Mouse (Mus musculus): Measurements from ENCODE around the gene 4930470P17Rik. TPM values are rescaled to one million over a fixed set of nuclear protein-coding genes. Genes with fewer than 3 reads are reported as not detected.

Gene 4930470P17Rik
- polyA plus RNA-seq, 1 experiment, result not detected

- Histone ChIP-seq H3K27ac (ENCODE audit: insufficient read depth, low read length) (no peak overlapping the region), H3K4me1 (ENCODE audit: control insufficient read depth, insufficient read depth, low read length) (no peaks in the 10 kb centered on the region), H3K4me3 (ENCODE audit: insufficient read depth, low read length) (no peak overlapping the region)
- TF ChIP-seq CTCF (IDR thresholded peaks at IDR 0.05; ENCODE audit: borderline replicate concordance, insufficient read depth, low read length) (no peak), POLR2A (IDR thresholded peaks at IDR 0.05; ENCODE audit: low read depth, low read length) (no peak)
Observed at GRCm38 (mm10) chr2:170549146-170549545, 52.7 kb downstream of the 4930470P17Rik start.

GRCm38 (mm10) chr2:170548046-170548445 is 53.8 kb downstream of the 4930470P17Rik start:
- Histone ChIP-seq H3K4me1 (ENCODE audit: control insufficient read depth, insufficient read depth, low read length) (no peaks in the 10 kb centered on the region), H3K27ac (ENCODE audit: insufficient read depth, low read length) (no peak overlapping the region)
- TF ChIP-seq CTCF (IDR thresholded peaks at IDR 0.05; ENCODE audit: borderline replicate concordance, insufficient read depth, low read length) (no peak), POLR2A (IDR thresholded peaks at IDR 0.05; ENCODE audit: low read depth, low read length) (no peak)

GRCm38 (mm10) chr2:170547526-170547925 is 54.3 kb downstream of the 4930470P17Rik start:
- Histone ChIP-seq H3K27ac (ENCODE audit: insufficient read depth, low read length) (no peak overlapping the region), H3K4me1 (ENCODE audit: control insufficient read depth, insufficient read depth, low read length) (no peaks in the 10 kb centered on the region), H3K4me3 (ENCODE audit: insufficient read depth, low read length) (no peak overlapping the region)
- TF ChIP-seq CTCF (IDR thresholded peaks at IDR 0.05; ENCODE audit: borderline replicate concordance, insufficient read depth, low read length) (no peak), POLR2A (IDR thresholded peaks at IDR 0.05; ENCODE audit: low read depth, low read length) (no peak)

More at GRCm38 (mm10) chr2:170548046-170548445, 53.8 kb downstream of the 4930470P17Rik start:
- no peak overlapping the region for H3K4me3 ChIP-seq (ENCODE audit: insufficient read depth, low read length)

GRCm38 (mm10) chr2:170545745-170546144 is 56.1 kb downstream of the 4930470P17Rik start:
- TF ChIP-seq POLR2A (IDR thresholded peaks at IDR 0.05; ENCODE audit: low read depth, low read length) (no peak), CTCF (IDR thresholded peaks at IDR 0.05; ENCODE audit: borderline replicate concordance, insufficient read depth, low read length) (no peak)
- no peak overlapping the region for H3K27ac ChIP-seq (ENCODE audit: insufficient read depth, low read length)
- peaks cover 2% of the 10 kb centered on the region; the same call in 1 of the 2 replicates for H3K4me1 ChIP-seq (ENCODE audit: control insufficient read depth, insufficient read depth, low read length)
- H3K4me3 ChIP-seq (ENCODE audit: insufficient read depth, low read length), result no peak overlapping the region

GRCm38 (mm10) chr2:170544950-170545349 is 56.9 kb downstream of the 4930470P17Rik start:
- no peak for TF ChIP-seq POLR2A (IDR thresholded peaks at IDR 0.05; ENCODE audit: low read depth, low read length)
- no peak for TF ChIP-seq CTCF (IDR thresholded peaks at IDR 0.05; ENCODE audit: borderline replicate concordance, insufficient read depth, low read length)
- Histone ChIP-seq H3K4me3 (ENCODE audit: insufficient read depth, low read length) (no peak overlapping the region), H3K4me1 (ENCODE audit: control insufficient read depth, insufficient read depth, low read length) (peaks cover 3% of the 10 kb centered on the region; the same call in 1 of the 2 replicates), H3K27ac (ENCODE audit: insufficient read depth, low read length) (no peak overlapping the region)

GRCm38 (mm10) chr2:170544159-170544558 is 57.7 kb downstream of the 4930470P17Rik start:
- H3K4me1 ChIP-seq (ENCODE audit: control insufficient read depth, insufficient read depth, low read length), result peaks cover 3% of the 10 kb centered on the region; the same call in 1 of the 2 replicates
- no peak overlapping the region for H3K4me3 ChIP-seq (ENCODE audit: insufficient read depth, low read length)
- TF ChIP-seq CTCF (IDR thresholded peaks at IDR 0.05; ENCODE audit: borderline replicate concordance, insufficient read depth, low read length) (no peak), POLR2A (IDR thresholded peaks at IDR 0.05; ENCODE audit: low read depth, low read length) (no peak)
- no peak overlapping the region for H3K27ac ChIP-seq (ENCODE audit: insufficient read depth, low read length)

- peaks cover 3% of the 10 kb centered on the region; the same call in 1 of the 2 replicates for H3K4me1 ChIP-seq (ENCODE audit: control insufficient read depth, insufficient read depth, low read length)
- H3K4me3 ChIP-seq (ENCODE audit: insufficient read depth, low read length), result no peak overlapping the region
- no peak overlapping the region for H3K27ac ChIP-seq (ENCODE audit: insufficient read depth, low read length)
- no peak for TF ChIP-seq CTCF (IDR thresholded peaks at IDR 0.05; ENCODE audit: borderline replicate concordance, insufficient read depth, low read length)
- no peak for TF ChIP-seq POLR2A (IDR thresholded peaks at IDR 0.05; ENCODE audit: low read depth, low read length)
Observed at GRCm38 (mm10) chr2:170543625-170544024, 58.2 kb downstream of the 4930470P17Rik start.

- no peak for TF ChIP-seq CTCF (IDR thresholded peaks at IDR 0.05; ENCODE audit: borderline replicate concordance, insufficient read depth, low read length)
- TF ChIP-seq POLR2A (IDR thresholded peaks at IDR 0.05; ENCODE audit: low read depth, low read length), result no peak
Observed at GRCm38 (mm10) chr2:170539211-170539610, 62.6 kb downstream of the 4930470P17Rik start.

GRCm38 (mm10) chr2:170535841-170536240 is 66.0 kb downstream of the 4930470P17Rik start:
- Histone ChIP-seq H3K27ac (ENCODE audit: insufficient read depth, low read length) (no peak overlapping the region), H3K4me1 (ENCODE audit: control insufficient read depth, insufficient read depth, low read length) (peaks cover 4% of the 10 kb centered on the region; the same call in 1 of the 2 replicates), H3K4me3 (ENCODE audit: insufficient read depth, low read length) (no peak overlapping the region)
- TF ChIP-seq CTCF (IDR thresholded peaks at IDR 0.05; ENCODE audit: borderline replicate concordance, insufficient read depth, low read length) (no peak), POLR2A (IDR thresholded peaks at IDR 0.05; ENCODE audit: low read depth, low read length) (no peak)

More at GRCm38 (mm10) chr2:170539211-170539610, 62.6 kb downstream of the 4930470P17Rik start:
- Histone ChIP-seq H3K4me3 (ENCODE audit: insufficient read depth, low read length) (no peak overlapping the region), H3K4me1 (ENCODE audit: control insufficient read depth, insufficient read depth, low read length) (peaks cover 5% of the 10 kb centered on the region; the same call in 1 of the 2 replicates), H3K27ac (ENCODE audit: insufficient read depth, low read length) (no peak overlapping the region)

- Histone ChIP-seq H3K4me1 (ENCODE audit: control insufficient read depth, insufficient read depth, low read length) (peaks cover 2% of the 10 kb centered on the region; the same call in 1 of the 2 replicates), H3K4me3 (ENCODE audit: insufficient read depth, low read length) (no peak overlapping the region), H3K27ac (ENCODE audit: insufficient read depth, low read length) (no peak overlapping the region)
- no peak for TF ChIP-seq CTCF (IDR thresholded peaks at IDR 0.05; ENCODE audit: borderline replicate concordance, insufficient read depth, low read length)
- no peak for TF ChIP-seq POLR2A (IDR thresholded peaks at IDR 0.05; ENCODE audit: low read depth, low read length)
Observed at GRCm38 (mm10) chr2:170534803-170535174, 67.0 kb downstream of the 4930470P17Rik start.

Measured in embryonic fibroblast, embryonic 13.5 days (primary cell).